Mouse (Mus musculus) heart, adult 8-10 months (tissue): ENCODE data around the gene Cradd. TPM values are rescaled to one million over a fixed set of nuclear protein-coding genes. Genes with fewer than 3 reads are reported as not detected.

Source experiments
- total RNA-seq, 4 experiments: library from RNA; stranded (reverse); gene quantifications; 2 replicates each; pipeline ENCODE4 v1.2.4; 2022

Gene Cradd
- total RNA-seq, 4 experiments from 2014 or later: 6.6 to 15.0 (median 10.4) TPM

Other genes with a start within 250 kb of the Cradd start
- gene Socs2, start 93.0 kb upstream of the Cradd start, total RNA-seq: 10 to 100 TPM; 39.1 to 62.3 (median 45.0) TPM
- gene Mrpl42, start 177.8 kb upstream of the Cradd start, total RNA-seq: 100 to 1,000 TPM; 415 to 495 (median 478) TPM
- 100 to 1,000 TPM in 1 of 4 experiments, 10 to 100 TPM in 3; 85.8 to 102 (median 94.5) TPM for gene Ube2n, start 191.0 kb upstream of the Cradd start, total RNA-seq
- gene Nudt4, start 240.0 kb upstream of the Cradd start, total RNA-seq: 100 to 1,000 TPM; 276 to 382 (median 344) TPM